Mouse (Mus musculus) forebrain, embryonic 11.5 days (tissue): Measurements from ENCODE around the gene Gfod1. TPM values are rescaled to one million over a fixed set of nuclear protein-coding genes. Genes with fewer than 3 reads are reported as not detected.

Experiments used
- ATAC-seq: fragments of 200-750 bp; cut with Nextera tagmentation; replicated peaks from 2 replicates; pipeline ENCODE4 v1.8.0; 2017; ENCODE audit warnings: moderate TSS enrichment; ENCODE audit not compliant: low FRiP score
- DNase-seq: peaks from one replicate; pipeline ENCODE4 v3.0.0-alpha.2; 2017; ENCODE audit warnings: low spot score
- H3K27ac ChIP-seq: fragments of 300-500 bp; sonication (generic); 2 replicates; pipeline ENCODE4 v1.5.1; 2014; ENCODE audit warnings: low read depth, low read length
- H3K27me3 ChIP-seq: fragments of 300-500 bp; sonication (generic); 2 replicates; pipeline ENCODE4 v1.6.1; 2014; ENCODE audit warnings: mild to moderate bottlenecking, low read length, mixed read lengths; ENCODE audit not compliant: control insufficient read depth, insufficient read depth
- H3K36me3 ChIP-seq: fragments of 300-500 bp; sonication (generic); 2 replicates; pipeline ENCODE4 v1.6.1; 2014; ENCODE audit warnings: mild to moderate bottlenecking, low read length, moderate library complexity, mixed read lengths; ENCODE audit not compliant: control insufficient read depth, insufficient read depth
- H3K4me1 ChIP-seq: fragments of 300-500 bp; sonication (generic); replicated peaks from 2 replicates; pipeline ENCODE4 v1.6.1; 2014; ENCODE audit warnings: low read length, mixed read lengths; ENCODE audit not compliant: control insufficient read depth, insufficient read depth
- H3K4me2 ChIP-seq: fragments of 300-500 bp; sonication (generic); 2 replicates; pipeline ENCODE4 v1.6.1; 2014; ENCODE audit warnings: low read depth, mild to moderate bottlenecking, low read length, moderate library complexity, mixed read lengths; ENCODE audit not compliant: severe bottlenecking
- H3K4me3 ChIP-seq: fragments of 300-500 bp; sonication (generic); 2 replicates; pipeline ENCODE4 v1.5.1; 2014; ENCODE audit warnings: low read depth, low read length
- H3K9ac ChIP-seq: fragments of 300-500 bp; sonication (generic); 2 replicates; pipeline ENCODE4 v1.6.1; 2014; ENCODE audit warnings: low read length
- H3K9me3 ChIP-seq: fragments of 300-500 bp; sonication (generic); 2 replicates; pipeline ENCODE4 v1.6.1; 2016; ENCODE audit warnings: low read length, mixed read lengths; ENCODE audit not compliant: control insufficient read depth
- WGBS: fragments of 180-500 bp; shearing (Covaris S2); extraction: QIAGEN DNeasy Blood & Tissue Kit; methylation state at CpG from one replicate; pipeline ENCODE4 v1.1.7; 2014; 5-methylcytosine and 5-hydroxymethylcytosine counted together
- polyA plus RNA-seq: library from polyadenylated mRNA; unstranded; fragments of >200 nt; fragmentation: Nextera tagmentation; extraction: Ambion mirVana; gene quantifications from 2 replicates; pipeline ENCODE4 v1.2.1, GENCODE M21; 2014

The Gfod1 gene
- polyA plus RNA-seq, 1 experiment from 2014 or later: 0.39 TPM

- Histone ChIP-seq H3K9ac (no peak overlapping the region), H3K27me3 (no peaks in the 10 kb centered on the region), H3K36me3 (no peaks in the 10 kb centered on the region), H3K27ac (no peak overlapping the region), H3K9me3 (no peaks in the 10 kb centered on the region), H3K4me3 (no peak overlapping the region), H3K4me2 (no peak overlapping the region), H3K4me1 (no peaks in the 10 kb centered on the region)
- DNase-seq (no peak), ATAC-seq (no peak)
- 76% methylated on average over 6 of the region's 6 CpGs for WGBS
Measured at GRCm38 (mm10) chr13:43236630-43237029, 67.3 kb downstream of the Gfod1 start.

GRCm38 (mm10) chr13:43235982-43236381, 68.0 kb downstream of the Gfod1 start:
- no peak for DNase-seq
- Histone ChIP-seq H3K27ac (no peak overlapping the region), H3K4me3 (no peak overlapping the region), H3K4me1 (no peaks in the 10 kb centered on the region), H3K4me2 (no peak overlapping the region), H3K27me3 (no peaks in the 10 kb centered on the region), H3K9me3 (no peaks in the 10 kb centered on the region), H3K36me3 (no peaks in the 10 kb centered on the region), H3K9ac (no peak overlapping the region)
- no peak for ATAC-seq
- WGBS: 83% methylated on average over 4 of the region's 4 CpGs

GRCm38 (mm10) chr13:43235586-43235910, 68.4 kb downstream of the Gfod1 start:
- Histone ChIP-seq H3K9me3 (no peaks in the 10 kb centered on the region), H3K4me2 (no peak overlapping the region), H3K36me3 (no peaks in the 10 kb centered on the region), H3K27me3 (no peaks in the 10 kb centered on the region), H3K4me3 (no peak overlapping the region), H3K4me1 (no peaks in the 10 kb centered on the region), H3K9ac (no peak overlapping the region), H3K27ac (no peak overlapping the region)
- WGBS: 82% methylated on average over 3 of the region's 3 CpGs
- DNase-seq (no peak), ATAC-seq (no peak)

GRCm38 (mm10) chr13:43234869-43235585, 68.9 kb downstream of the Gfod1 start:
- DNase-seq (no peak), ATAC-seq (no peak)
- Histone ChIP-seq H3K4me2 (no peak overlapping the region), H3K4me1 (no peaks in the 10 kb centered on the region), H3K9ac (no peak overlapping the region), H3K9me3 (no peaks in the 10 kb centered on the region), H3K27me3 (no peaks in the 10 kb centered on the region), H3K36me3 (no peaks in the 10 kb centered on the region), H3K27ac (no peak overlapping the region), H3K4me3 (no peak overlapping the region)
- WGBS: 71% methylated on average over 9 of the region's 9 CpGs

GRCm38 (mm10) chr13:43233331-43233730, 70.6 kb downstream of the Gfod1 start:
- Histone ChIP-seq H3K27me3 (no peaks in the 10 kb centered on the region), H3K4me3 (no peak overlapping the region), H3K36me3 (no peaks in the 10 kb centered on the region), H3K27ac (no peak overlapping the region), H3K4me1 (no peaks in the 10 kb centered on the region), H3K4me2 (no peak overlapping the region), H3K9ac (no peak overlapping the region), H3K9me3 (no peaks in the 10 kb centered on the region)
- no peak for ATAC-seq
- DNase-seq: no peak
- WGBS: 71% methylated on average over 4 of the region's 4 CpGs

- DNase-seq (no peak), ATAC-seq (no peak)
- H3K4me1 ChIP-seq: no peaks in the 10 kb centered on the region
- H3K27me3 ChIP-seq: no peaks in the 10 kb centered on the region
- WGBS: 55% methylated on average over 13 of the region's 13 CpGs
- H3K4me3 ChIP-seq: no peak overlapping the region
- H3K9ac ChIP-seq: no peak overlapping the region
- H3K36me3 ChIP-seq: no peaks in the 10 kb centered on the region
- no peaks in the 10 kb centered on the region for H3K9me3 ChIP-seq
- H3K4me2 ChIP-seq: no peak overlapping the region
- no peak overlapping the region for H3K27ac ChIP-seq
Measured at GRCm38 (mm10) chr13:43231965-43232860, 71.8 kb downstream of the Gfod1 start.

- ATAC-seq (no peak), DNase-seq (no peak)
- H3K27me3 ChIP-seq: no peaks in the 10 kb centered on the region
- no peaks in the 10 kb centered on the region for H3K4me1 ChIP-seq
- no peak overlapping the region for H3K4me3 ChIP-seq
- no peaks in the 10 kb centered on the region for H3K36me3 ChIP-seq
- H3K27ac ChIP-seq: no peak overlapping the region
- H3K9me3 ChIP-seq: no peaks in the 10 kb centered on the region
- no peak overlapping the region for H3K4me2 ChIP-seq
- no peak overlapping the region for H3K9ac ChIP-seq
- 76% methylated on average over 4 of the region's 4 CpGs for WGBS
Measured at GRCm38 (mm10) chr13:43230842-43231241, 73.1 kb downstream of the Gfod1 start.

- Histone ChIP-seq H3K27me3 (no peaks in the 10 kb centered on the region), H3K4me1 (no peaks in the 10 kb centered on the region), H3K27ac (no peak overlapping the region), H3K4me2 (no peak overlapping the region), H3K9me3 (no peaks in the 10 kb centered on the region), H3K4me3 (no peak overlapping the region), H3K9ac (no peak overlapping the region), H3K36me3 (no peaks in the 10 kb centered on the region)
- WGBS: 90% methylated on average over 6 of the region's 6 CpGs
- ATAC-seq (no peak), DNase-seq (no peak)
Measured at GRCm38 (mm10) chr13:43230238-43230637, 73.7 kb downstream of the Gfod1 start.
